Mouse (Mus musculus) MEL (cell line): ENCODE results near the gene Man2a1.

ENCODE experiments used
- EP300 ChIP-seq, 2 experiments: IDR thresholded peaks; 2 replicates each; pipeline ENCODE4 v1.6.1; 2011; ENCODE audit warnings: improper control_type of control experiment in 2 of 2, low read length in 2 of 2, low read depth in 1 of 2, mild to moderate bottlenecking in 1 of 2
- MYC ChIP-seq: IDR thresholded peaks from 2 replicates; pipeline ENCODE4 v1.6.1; 2011; ENCODE audit warnings: low read depth, mild to moderate bottlenecking, low read length, improper control_type of control experiment, moderate library complexity

- TF ChIP-seq EP300 (IDR thresholded peaks at IDR 0.05; ENCODE audit: low read depth in 1 of 2, low read length in 2 of 2), result no peak
- TF ChIP-seq MYC, result no peak
Observed at GRCm38 (mm10) chr17:64676735-64677469, 76.4 kb downstream of the Man2a1 start.
